Mouse (Mus musculus) retina, adult 2 months (tissue): ENCODE data around the gene 6430571L13Rik.
"Not testable (repeated sequence)": the region's sequence is repeated elsewhere in the genome, so short reads cannot be mapped to it uniquely, and the experiment has no call there.

Experiments
- DNase-seq: peaks from one replicate; pipeline ENCODE4 v3.0.0-alpha.2; 2012; ENCODE audit warnings: low read depth, low spot score

6430571L13Rik gene

GRCm38 (mm10) chr9:107340267-107340859 lies at the start of gene 6430571L13Rik:
Gene 6430571L13Rik, plus strand, starts transcription at chr9:107340602.
- DNase-seq: peak; percentile 98

DNA sequence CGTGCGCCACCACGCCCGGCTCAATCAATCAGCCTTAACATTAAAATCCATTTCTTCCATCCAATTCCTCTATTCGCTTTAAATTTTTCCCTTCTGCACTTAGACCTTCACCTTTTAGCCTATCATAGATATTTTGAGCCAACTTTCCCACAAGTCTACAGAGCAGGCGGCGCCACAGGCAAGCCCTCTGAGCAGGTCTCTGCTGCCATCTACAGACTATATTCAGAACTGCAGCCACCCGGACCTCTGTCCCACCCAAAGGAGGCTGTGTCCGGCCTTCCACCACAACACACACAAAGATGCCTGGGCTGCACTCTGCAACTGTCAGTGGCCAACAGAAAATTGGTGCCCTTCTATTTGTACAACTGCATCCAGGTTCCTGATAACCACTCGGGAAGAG lies 49.5 kb upstream of the 6430571L13Rik start:
- peak; percentile 53 for DNase-seq

- DNase-seq: no peak
Observed at GRCm38 (mm10) chr9:107294249-107294648, 46.2 kb upstream of the 6430571L13Rik start.

DNA sequence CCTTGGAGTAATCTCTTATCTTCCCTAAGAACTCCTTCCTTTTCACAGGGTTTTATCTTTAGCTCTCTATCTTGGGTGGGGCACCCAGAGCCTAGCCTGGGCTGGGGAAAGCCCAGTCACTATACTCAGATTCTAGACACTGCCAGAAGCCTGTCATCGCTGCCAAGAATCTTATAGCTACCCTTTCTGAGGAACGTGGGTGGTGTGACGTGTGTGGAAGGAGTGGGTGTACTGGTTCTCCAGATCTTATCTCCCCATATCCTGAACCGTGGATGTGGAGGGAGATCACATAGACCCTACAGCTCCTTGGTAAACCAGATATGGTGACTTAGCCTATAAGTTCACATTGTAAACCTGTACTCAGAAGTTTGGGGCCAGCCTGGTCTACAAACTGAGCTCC lies 44.8 kb upstream of the 6430571L13Rik start:
- no peak for DNase-seq

DNA sequence AAGGTAGTCTGAATTCAATTTTAAA lies 44.6 kb upstream of the 6430571L13Rik start, which contains the start of gene Cish:
TSS of gene Cish (plus strand) at position 11 of the 25 bp plus-strand sequence.
- no peak for DNase-seq

DNA sequence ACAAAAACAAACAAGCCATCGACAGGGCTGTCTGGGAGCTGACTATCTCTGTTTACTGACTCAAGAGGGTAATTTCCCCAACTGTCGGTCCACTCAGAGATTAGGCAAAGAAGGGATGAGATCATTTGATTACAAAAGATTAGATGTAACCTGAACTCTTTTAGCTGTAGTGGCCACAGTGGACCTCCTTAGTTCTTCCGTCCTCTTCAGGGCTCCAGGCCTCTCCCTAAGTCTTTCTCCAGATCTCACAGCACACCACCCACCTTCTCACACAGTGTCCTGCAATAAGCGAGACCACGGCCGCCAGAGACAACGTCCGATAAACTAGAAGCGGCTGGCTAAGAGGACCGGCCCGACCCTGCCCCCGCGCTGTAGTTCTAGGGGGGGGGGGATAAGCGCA lies 44.4 kb upstream of the 6430571L13Rik start:
- DNase-seq: no peak

DNA sequence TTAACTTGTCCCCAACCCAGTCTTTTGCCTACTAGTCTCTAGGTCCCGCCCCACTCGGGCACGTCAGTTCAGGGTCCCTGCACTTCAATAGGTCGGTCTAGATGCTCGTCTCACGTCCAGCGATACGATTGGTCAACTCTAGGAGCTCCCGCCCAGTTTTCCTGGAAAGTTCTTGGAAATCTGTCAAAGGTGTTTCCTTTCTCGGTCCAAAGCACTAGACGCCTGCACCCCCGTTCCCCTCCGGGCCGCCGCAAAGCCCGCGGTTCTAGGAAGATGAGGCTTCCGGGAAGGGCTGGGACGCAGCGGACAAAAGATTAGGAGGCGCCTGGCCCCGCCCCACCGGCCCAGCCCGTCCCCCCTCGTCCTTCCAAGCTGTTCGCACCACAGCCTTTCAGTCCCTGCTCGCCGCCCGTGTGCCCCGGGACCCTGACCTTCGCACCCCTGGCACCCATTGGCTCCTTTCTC lies 43.9 kb upstream of the 6430571L13Rik start:
- peak; percentile 83 for DNase-seq

- no peak for DNase-seq
Observed at GRCm38 (mm10) chr9:107297059-107297458, 43.3 kb upstream of the 6430571L13Rik start.

DNA sequence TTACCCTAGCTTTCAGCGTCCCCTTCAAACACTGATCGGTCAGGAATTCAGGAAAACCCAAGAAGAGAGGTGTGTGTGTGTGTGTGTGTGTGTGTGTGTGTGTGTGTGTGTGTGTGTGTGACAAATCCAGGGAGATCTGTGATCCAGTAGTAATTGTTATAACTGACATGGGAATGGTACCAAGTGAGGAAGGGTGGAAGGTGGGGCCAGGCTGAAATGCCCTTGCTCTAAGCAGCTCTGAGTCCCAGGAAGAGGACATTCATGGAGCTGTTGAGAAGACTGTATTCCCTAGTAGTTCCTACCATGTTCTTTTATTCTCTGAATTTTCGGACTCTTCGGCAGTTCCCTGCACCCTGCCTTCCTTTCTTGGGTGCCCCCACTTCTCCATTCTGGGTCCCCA lies 42.7 kb upstream of the 6430571L13Rik start:
- DNase-seq: no peak

- no peak for DNase-seq
Observed at GRCm38 (mm10) chr9:107298059-107298780, 42.2 kb upstream of the 6430571L13Rik start.

DNA sequence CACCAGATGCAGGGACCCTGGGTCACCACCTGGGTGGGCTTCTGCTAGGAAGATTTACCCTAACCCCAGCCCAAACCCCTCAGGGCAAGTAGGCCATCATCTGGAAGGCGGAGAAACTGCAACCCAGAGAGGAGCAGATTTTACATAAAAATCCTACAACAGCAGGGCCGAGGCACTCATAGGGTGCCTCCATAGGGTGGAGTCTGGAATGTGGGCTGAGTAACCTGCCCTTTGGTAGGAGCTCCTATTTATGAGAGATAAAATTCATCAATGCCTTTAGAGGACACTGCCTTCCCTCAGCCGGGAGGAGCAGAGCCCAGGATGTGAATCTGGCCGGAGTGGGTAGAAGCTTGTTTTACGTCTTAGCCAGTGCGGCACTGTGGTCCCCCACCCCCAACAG lies 41.5 kb upstream of the 6430571L13Rik start:
- no peak for DNase-seq

- no peak for DNase-seq
Observed at GRCm38 (mm10) chr9:107299783-107300182, 40.6 kb upstream of the 6430571L13Rik start.

- no peak for DNase-seq
Observed at GRCm38 (mm10) chr9:107300224-107300973, 40.0 kb upstream of the 6430571L13Rik start.

- DNase-seq: no peak
Observed at GRCm38 (mm10) chr9:107301554-107302331, 38.7 kb upstream of the 6430571L13Rik start.

DNA sequence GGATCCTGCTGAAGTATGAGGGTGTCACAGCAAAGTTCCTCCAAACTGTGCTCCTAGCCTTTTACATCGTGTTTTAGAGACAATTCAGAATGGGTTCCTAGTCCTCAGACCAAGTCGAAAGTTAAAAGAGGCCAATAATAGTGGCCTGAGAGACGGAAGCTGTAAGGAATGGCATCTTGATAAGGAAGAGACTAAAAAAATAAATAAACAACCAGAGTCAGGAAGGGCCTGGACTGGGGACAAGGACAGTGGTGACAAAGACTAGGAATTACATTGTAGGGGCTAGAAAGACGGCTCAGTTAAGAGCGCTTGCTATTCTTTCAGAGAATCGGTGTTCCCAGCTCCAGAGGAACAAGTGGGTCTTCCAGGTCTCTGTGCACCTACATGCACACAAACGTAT lies 37.8 kb upstream of the 6430571L13Rik start:
- DNase-seq: no peak

- no peak for DNase-seq
Observed at GRCm38 (mm10) chr9:107303121-107303820, 37.1 kb upstream of the 6430571L13Rik start.

GRCm38 (mm10) chr9:107303900-107304299 lies 36.5 kb upstream of the 6430571L13Rik start:
- no peak for DNase-seq

DNA sequence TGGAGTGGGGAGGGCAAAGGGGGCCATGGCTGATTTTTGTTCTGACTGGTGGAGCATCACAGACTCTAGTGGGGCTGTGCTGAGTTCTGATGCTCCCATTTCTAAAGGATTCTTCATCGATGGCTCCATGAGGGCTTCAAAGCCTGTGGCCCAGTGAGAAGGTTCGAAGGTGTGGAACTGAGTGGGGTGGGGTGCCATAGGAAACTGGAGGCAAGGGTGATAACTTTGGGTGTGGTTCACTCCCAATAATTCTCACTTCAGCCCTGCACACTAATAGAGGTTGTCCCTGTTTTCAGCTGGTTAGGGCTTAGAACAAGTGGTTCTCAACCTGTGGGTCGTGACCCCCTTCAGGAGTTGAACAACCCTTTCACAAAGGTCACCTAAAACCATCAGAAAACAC lies 36.0 kb upstream of the 6430571L13Rik start:
- DNase-seq: no peak

- DNase-seq: no peak
Observed at GRCm38 (mm10) chr9:107305012-107305411, 35.4 kb upstream of the 6430571L13Rik start.

DNA sequence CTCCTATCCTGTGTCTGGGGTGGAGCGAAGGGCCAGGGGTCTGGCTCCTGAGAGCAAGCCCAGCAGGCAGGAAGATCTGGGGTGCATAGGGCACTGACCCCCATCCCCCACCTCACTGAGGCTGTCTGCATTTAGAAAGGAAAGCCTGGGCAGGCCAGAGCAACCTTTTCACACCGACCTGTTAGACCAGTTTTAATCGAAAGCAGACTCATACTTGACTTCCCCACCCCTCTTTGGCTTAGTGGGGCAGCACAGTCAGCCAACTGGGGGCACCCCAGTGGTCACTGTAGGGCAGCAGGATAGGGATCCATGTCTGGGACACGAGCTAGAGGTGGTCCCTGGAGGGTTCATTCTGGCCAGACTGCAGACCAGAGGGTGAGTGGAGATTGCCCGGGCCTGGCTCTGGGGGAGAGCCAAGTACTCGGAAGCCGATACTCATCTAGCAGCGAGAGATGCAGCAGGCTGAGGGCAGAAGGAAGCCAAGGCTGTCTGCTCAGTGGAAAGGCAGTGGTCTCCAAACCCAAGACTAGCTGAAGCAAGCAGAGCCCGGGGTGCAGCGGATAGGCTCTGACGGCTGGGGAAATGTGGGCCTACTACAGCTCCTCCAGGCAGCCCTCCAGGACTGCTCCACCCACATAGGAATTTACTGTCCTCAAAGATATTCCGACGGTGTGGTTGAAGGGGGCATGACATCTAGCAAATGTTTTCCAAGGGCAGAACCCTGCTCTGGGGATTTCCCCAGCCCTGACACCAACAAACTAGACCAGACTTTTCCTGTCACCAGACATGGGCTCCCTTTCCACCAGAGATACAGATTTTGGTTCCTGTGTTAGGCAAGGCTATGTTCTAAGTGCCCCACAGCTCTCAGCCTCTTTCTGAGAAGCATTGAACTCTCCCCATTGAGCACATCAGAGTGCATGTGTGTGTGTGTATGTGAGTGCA lies 34.5 kb upstream of the 6430571L13Rik start:
- no peak for DNase-seq

GRCm38 (mm10) chr9:107306673-107307072 lies 33.7 kb upstream of the 6430571L13Rik start:
- not testable (repeated sequence) for DNase-seq
